Comparison of ENCODE assay signal across 8 mouse cellular contexts in genomic region chr7:130673169-130674033, GRCm38 (mm10).
DNase-seq lines count a peak whose midpoint lies in the region; ATAC-seq lines count a peak whose summit lies in the region.

No protein-coding gene starts in this region.

- H3K9ac ChIP-seq in kidney, embryonic 14.5 days (ENCODE audit: low read depth, low read length), result no peak overlapping the region
- no peak overlapping the region for H3K9ac ChIP-seq in lung, embryonic 16.5 days (ENCODE audit: low read length)
- H3K9ac ChIP-seq in stomach, embryonic 15.5 days, result no peak overlapping the region

- no peak overlapping the region for H3K4me3 ChIP-seq in kidney, embryonic 14.5 days (ENCODE audit: low read length)
- H3K4me3 ChIP-seq in lung, embryonic 16.5 days (ENCODE audit: low read length), result no peak overlapping the region
- H3K4me3 ChIP-seq in stomach, embryonic 15.5 days (replicated peaks), result no peak overlapping the region

- H3K36me3 ChIP-seq in kidney, embryonic 14.5 days (ENCODE audit: control insufficient read depth, insufficient read depth, low read length), result peaks cover 4% of the 10 kb centered on the region; the same call in 1 of the 2 replicates
- H3K36me3 ChIP-seq in lung, embryonic 16.5 days (ENCODE audit: control insufficient read depth, insufficient read depth, low read length), result 0 out of 2 replicates have a peak, but pooled peaks cover 3% of the 10 kb centered on the region
- no peaks in the 10 kb centered on the region for H3K36me3 ChIP-seq in stomach, embryonic 15.5 days

- H3K27ac ChIP-seq in kidney, embryonic 14.5 days (ENCODE audit: low read depth, low read length), result no peak overlapping the region
- peak overlapping the region; percentile 31; the same call in 1 of the 2 replicates for H3K27ac ChIP-seq in lung, embryonic 16.5 days (ENCODE audit: low read length)
- H3K27ac ChIP-seq in stomach, embryonic 15.5 days, result peak overlapping the region; percentile 67

- ATAC-seq in kidney, embryonic 14.5 days (ENCODE audit: low FRiP score, low TSS enrichment), result peak; percentile 58; the same call in 1 of the 2 replicates
- no peak for ATAC-seq in lung, embryonic 16.5 days (ENCODE audit: low read depth)
- ATAC-seq in stomach, embryonic 15.5 days (ENCODE audit: insufficient read depth, low FRiP score, low read depth), result peak; percentile 64

- H3K4me1 ChIP-seq in kidney, embryonic 14.5 days (ENCODE audit: control insufficient read depth, insufficient read depth, low read length), result peaks cover 27% of the 10 kb centered on the region
- peaks cover 45% of the 10 kb centered on the region for H3K4me1 ChIP-seq in lung, embryonic 16.5 days (replicated peaks; ENCODE audit: control insufficient read depth, insufficient read depth, low read length)
- H3K4me1 ChIP-seq in stomach, embryonic 15.5 days, result peaks cover 31% of the 10 kb centered on the region

- 68% methylated on average over 9 of the region's 9 CpGs for WGBS in kidney, embryonic 14.5 days
- 64% methylated on average over 9 of the region's 9 CpGs for WGBS in lung, embryonic 16.5 days
- WGBS in stomach, embryonic 15.5 days, result 54% methylated on average over 9 of the region's 9 CpGs

- H3K4me2 ChIP-seq in kidney, embryonic 14.5 days (replicated peaks; ENCODE audit: low read depth, low read length), result no peak overlapping the region
- H3K4me2 ChIP-seq in lung, embryonic 16.5 days (ENCODE audit: low read depth, low read length), result no peak overlapping the region
- no peak overlapping the region for H3K4me2 ChIP-seq in stomach, embryonic 15.5 days

- no peaks in the 10 kb centered on the region for H3K27me3 ChIP-seq in kidney, embryonic 14.5 days (ENCODE audit: control insufficient read depth, insufficient read depth, low read length)
- H3K27me3 ChIP-seq in lung, embryonic 16.5 days (ENCODE audit: control insufficient read depth, insufficient read depth, low read depth, low read length), result no peaks in the 10 kb centered on the region
- H3K27me3 ChIP-seq in stomach, embryonic 15.5 days (replicated peaks), result no peaks in the 10 kb centered on the region

- peak; percentile 59 to 77 for DNase-seq in adrenal gland, adult (ENCODE audit: inconsistent age in 2 of 2, low spot score in 1 of 2)
- DNase-seq in adrenal gland, adult 8-10 months, result no peak
- peak; percentile 41 for DNase-seq in CD4-positive helper T cell, adult 2 months (ENCODE audit: low read depth, low spot score)
- peak; percentile 58 for DNase-seq in cerebellum, adult 8-10 months
- peak; percentile 49 for DNase-seq in forelimb bud, embryonic 11.5 days (ENCODE audit: low read depth, low spot score)

- no peaks in the 10 kb centered on the region; the same call in 1 of the 2 replicates for H3K9me3 ChIP-seq in kidney, embryonic 14.5 days (ENCODE audit: control insufficient read depth, low read length)
- no peaks in the 10 kb centered on the region for H3K9me3 ChIP-seq in lung, embryonic 16.5 days (ENCODE audit: control insufficient read depth, low read length)
- no peaks in the 10 kb centered on the region for H3K9me3 ChIP-seq in stomach, embryonic 15.5 days
